Mouse (Mus musculus) spleen, adult 2 months (tissue): ENCODE measurements at regions not wholly inside any gene's neighbourhood (a gene's known extent, or its start where the extent isn't known, plus 50 kb on each side); places are given as distances from the start of the nearest gene placed in this dataset.

Experiments used
- DNase-seq, 2 experiments: peaks; one replicate each; pipeline versions ENCODE4 v3.0.0 to v3.0.0-alpha.2; 2012 to 2021; ENCODE audit warnings: low spot score in 2 of 2, low read depth in 1 of 2
- H3K27ac ChIP-seq: fragments of 200-500 bp; 2 replicates; pipeline ENCODE4 v1.5.1; 2012; ENCODE audit warnings: low read length, inconsistent platforms; ENCODE audit not compliant: insufficient read depth
- H3K27me3 ChIP-seq: fragments of 200-500 bp; 2 replicates; pipeline ENCODE4 v1.6.1; 2012; ENCODE audit warnings: mild to moderate bottlenecking, moderate library complexity, low read length, inconsistent platforms; ENCODE audit not compliant: control insufficient read depth, insufficient read depth
- H3K36me3 ChIP-seq: fragments of 200-500 bp; 2 replicates; pipeline ENCODE4 v1.6.1; 2012; ENCODE audit warnings: mild to moderate bottlenecking, low read length, inconsistent platforms; ENCODE audit not compliant: control insufficient read depth, insufficient read depth
- H3K4me1 ChIP-seq: fragments of 200-500 bp; 2 replicates; pipeline ENCODE4 v1.6.1; 2011; ENCODE audit warnings: inconsistent platforms; ENCODE audit not compliant: control insufficient read depth, insufficient read depth, insufficient read length
- H3K4me3 ChIP-seq: fragments of 200-500 bp; 2 replicates; pipeline ENCODE4 v1.5.1; 2011; ENCODE audit warnings: mild to moderate bottlenecking, inconsistent platforms; ENCODE audit not compliant: insufficient read depth, insufficient read length; ENCODE audit errors: extremely low read depth
- CTCF ChIP-seq: fragments of 200-500 bp; IDR thresholded peaks from 2 replicates; pipeline ENCODE4 v1.5.1; 2011; ENCODE audit warnings: mild to moderate bottlenecking, inconsistent platforms; ENCODE audit not compliant: insufficient read depth, insufficient read length, insufficient replicate concordance; ENCODE audit errors: extremely low read depth
- POLR2A ChIP-seq: fragments of 200-500 bp; IDR thresholded peaks from 2 replicates; pipeline ENCODE4 v1.6.1; 2011; ENCODE audit warnings: low read depth, low read length, inconsistent platforms
- WGBS: fragments of 180-500 bp; shearing (Covaris S2); methylation state at CpG from one replicate; pipeline ENCODE4 v1.1.7; 2018; 5-methylcytosine and 5-hydroxymethylcytosine counted together

DNA sequence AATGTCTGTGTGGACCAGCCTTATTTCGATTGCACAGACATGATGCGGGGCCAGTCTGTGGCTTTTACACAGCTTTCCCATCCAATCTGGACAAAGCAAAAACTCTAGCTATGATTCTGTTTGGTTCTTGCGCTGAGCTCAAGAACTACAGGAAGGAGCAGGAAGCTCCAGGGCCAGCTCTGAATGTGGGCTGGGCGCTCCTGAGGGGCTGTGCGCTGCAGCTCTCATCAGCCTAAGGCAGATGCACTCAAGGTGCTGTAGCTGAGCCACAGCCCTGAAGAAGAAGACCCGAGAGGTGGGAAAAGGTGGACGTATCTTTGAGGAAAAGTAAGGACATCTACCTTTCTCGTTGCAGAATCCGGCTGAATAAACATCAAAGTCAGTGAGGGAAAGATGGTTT lies 278.2 kb upstream of the Nrsn1 start:
- WGBS, result 93% methylated on average over 9 of the region's 9 CpGs
- no peak overlapping the region for H3K4me3 ChIP-seq
- no peaks in the 10 kb centered on the region for H3K27me3 ChIP-seq
- no peak for DNase-seq
- no peaks in the 10 kb centered on the region for H3K36me3 ChIP-seq
- H3K4me1 ChIP-seq, result no peaks in the 10 kb centered on the region
- TF ChIP-seq POLR2A, result no peak
- no peak for TF ChIP-seq CTCF
- no peak overlapping the region for H3K27ac ChIP-seq

DNA sequence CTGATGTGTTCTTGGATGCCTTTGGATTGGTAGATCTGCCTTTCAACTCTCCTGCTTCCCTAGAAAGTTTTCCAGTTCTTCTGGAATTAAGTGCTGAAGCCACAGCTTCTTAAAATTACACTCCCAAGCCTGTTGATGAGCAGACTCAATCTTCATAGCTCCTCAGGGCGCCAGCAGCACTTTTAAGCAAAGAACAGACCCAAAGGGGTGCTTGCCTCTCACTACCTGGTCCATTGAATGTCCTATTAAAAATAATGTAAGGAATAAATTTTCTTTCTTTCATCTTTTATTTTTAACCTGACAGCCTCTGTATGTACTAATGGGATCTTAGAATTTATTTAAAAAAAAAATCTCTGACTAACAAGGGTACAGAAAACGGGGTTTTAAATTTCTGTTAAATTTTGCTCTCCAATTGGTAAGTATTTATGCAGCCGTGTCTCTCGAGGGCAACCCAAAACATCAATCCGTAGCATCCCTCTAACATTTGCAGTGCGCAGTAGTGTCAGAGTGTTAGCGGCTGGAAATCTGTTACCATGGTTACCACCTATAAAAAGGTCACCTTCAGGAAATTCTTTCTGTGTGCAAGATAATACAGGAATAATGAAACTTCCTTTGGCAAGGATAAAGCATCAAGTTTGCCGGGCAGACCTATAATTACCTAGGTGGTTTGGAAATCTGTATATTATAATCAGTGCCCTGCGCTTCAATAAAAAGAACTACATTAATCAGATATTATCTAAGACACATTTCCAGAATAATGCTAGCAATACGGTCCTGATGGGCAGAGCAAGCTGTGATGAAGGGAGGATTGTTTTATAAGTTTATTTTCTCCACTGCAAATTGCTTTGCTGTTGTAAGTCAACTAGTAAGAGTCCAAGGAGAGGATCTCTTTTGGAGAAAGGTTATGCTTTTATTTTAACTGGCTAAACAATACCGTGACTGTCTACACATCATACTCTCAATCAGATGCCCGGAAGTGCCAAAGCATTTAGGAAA lies 277.1 kb upstream of the Nrsn1 start:
- Histone ChIP-seq H3K27me3 (no peaks in the 10 kb centered on the region), H3K36me3 (no peaks in the 10 kb centered on the region), H3K4me3 (no peak overlapping the region), H3K27ac (no peak overlapping the region), H3K4me1 (no peaks in the 10 kb centered on the region)
- TF ChIP-seq CTCF (no peak), POLR2A (no peak)
- 83% methylated on average over 12 of the region's 12 CpGs for WGBS
- DNase-seq, result no peak

DNA sequence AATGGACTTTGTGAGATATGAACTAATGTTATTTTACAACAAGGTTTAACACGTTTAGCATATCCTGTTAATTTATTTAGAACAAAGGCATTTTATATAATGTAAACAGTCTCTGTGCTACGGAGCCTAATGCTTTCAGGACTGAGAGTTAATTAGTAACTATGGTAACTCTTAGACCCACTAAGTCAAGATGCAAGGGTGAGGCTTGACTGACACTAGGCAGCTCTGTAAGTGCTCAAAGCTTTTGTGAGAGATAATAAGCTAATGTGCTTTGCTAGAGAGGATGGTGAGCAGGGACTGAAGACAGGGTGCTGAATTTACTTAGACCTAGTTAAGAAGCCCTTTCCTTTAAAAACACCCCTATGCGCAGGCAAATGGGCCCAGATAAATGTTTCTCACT lies 253.8 kb upstream of the Nrsn1 start:
- H3K27me3 ChIP-seq, result no peaks in the 10 kb centered on the region
- no peaks in the 10 kb centered on the region for H3K36me3 ChIP-seq
- TF ChIP-seq POLR2A (no peak), CTCF (no peak)
- WGBS, result 82% methylated on average over 3 of the region's 3 CpGs
- H3K4me3 ChIP-seq, result no peak overlapping the region
- H3K4me1 ChIP-seq, result no peaks in the 10 kb centered on the region
- no peak for DNase-seq
- H3K27ac ChIP-seq, result no peak overlapping the region

DNA sequence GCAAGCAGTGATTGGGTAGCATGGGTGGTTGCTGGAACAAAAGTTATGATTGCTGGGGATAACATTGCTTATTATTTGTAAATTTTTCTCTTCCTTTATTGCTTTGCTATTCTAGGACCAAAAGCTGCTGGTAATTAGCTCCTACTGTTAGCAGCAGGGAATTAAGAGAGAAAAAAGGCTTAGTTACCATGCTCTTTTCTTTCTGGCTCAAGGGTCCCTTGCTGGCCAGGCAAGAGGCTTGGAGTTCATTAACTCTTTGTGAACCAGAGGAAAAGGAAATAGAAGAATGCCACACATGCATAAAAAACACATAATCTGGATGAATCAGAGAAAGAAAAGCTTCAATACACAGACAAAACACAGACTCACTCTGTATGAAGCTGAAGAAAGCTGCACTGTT lies 237.1 kb upstream of the Nrsn1 start:
- Histone ChIP-seq H3K27me3 (no peaks in the 10 kb centered on the region), H3K27ac (no peak overlapping the region), H3K36me3 (no peaks in the 10 kb centered on the region), H3K4me3 (no peak overlapping the region), H3K4me1 (no peaks in the 10 kb centered on the region)
- no peak for DNase-seq
- TF ChIP-seq CTCF (no peak), POLR2A (no peak)

DNA sequence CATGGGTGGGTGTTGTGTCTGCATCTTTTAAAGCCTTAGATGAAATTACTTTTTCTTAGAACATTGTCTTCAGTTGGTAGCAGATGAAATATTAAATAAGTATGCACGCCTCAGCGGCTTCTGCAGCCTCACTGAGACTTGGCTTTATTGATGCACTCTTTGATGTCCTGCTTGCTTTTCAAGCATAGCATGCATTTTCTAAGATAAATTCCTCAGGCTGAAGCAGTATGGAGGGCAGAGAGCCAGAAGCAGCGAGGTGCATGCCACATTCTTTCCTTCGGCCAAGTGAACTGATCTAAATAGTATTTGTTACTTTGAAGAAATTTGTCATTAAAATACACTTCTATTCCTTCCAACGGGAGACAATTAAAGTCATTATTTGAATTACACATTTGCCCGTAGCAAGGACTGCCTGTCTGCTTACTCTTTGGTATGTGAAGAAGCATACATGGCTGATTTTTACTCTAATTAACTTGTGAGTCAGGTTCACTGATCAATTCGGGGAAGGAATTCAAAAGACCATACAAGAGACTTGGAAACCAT lies 224.3 kb upstream of the Nrsn1 start:
- TF ChIP-seq POLR2A, result no peak
- TF ChIP-seq CTCF, result no peak
- Histone ChIP-seq H3K36me3 (no peaks in the 10 kb centered on the region), H3K4me1 (no peaks in the 10 kb centered on the region), H3K27me3 (no peaks in the 10 kb centered on the region), H3K27ac (no peak overlapping the region), H3K4me3 (no peak overlapping the region)
- 85% methylated on average over 7 of the region's 7 CpGs for WGBS
- DNase-seq, result no peak

DNA sequence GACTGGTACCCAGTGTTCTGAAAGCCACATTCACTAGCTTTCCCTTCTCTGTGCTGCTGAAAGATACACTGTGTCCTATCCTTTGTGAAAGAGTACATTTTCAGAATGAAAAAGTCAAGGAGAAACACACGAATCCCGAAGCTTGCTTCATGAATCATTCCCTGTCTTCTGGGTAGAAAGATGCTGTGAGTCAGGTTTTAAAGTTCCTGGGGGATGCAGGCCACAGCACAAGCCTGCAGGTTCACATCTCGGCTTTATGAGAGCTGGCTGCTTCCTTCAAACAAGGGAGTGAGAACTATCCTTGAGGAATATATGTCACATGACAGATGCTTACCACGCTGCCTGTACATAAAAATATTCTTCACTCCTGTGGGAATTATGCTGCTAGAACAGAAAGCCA lies 219.7 kb upstream of the Nrsn1 start:
- WGBS, result 84% methylated on average over 4 of the region's 4 CpGs
- Histone ChIP-seq H3K27ac (no peak overlapping the region), H3K27me3 (no peaks in the 10 kb centered on the region), H3K4me3 (no peak overlapping the region), H3K36me3 (no peaks in the 10 kb centered on the region), H3K4me1 (no peaks in the 10 kb centered on the region)
- DNase-seq, result no peak
- TF ChIP-seq CTCF (no peak), POLR2A (no peak)

DNA sequence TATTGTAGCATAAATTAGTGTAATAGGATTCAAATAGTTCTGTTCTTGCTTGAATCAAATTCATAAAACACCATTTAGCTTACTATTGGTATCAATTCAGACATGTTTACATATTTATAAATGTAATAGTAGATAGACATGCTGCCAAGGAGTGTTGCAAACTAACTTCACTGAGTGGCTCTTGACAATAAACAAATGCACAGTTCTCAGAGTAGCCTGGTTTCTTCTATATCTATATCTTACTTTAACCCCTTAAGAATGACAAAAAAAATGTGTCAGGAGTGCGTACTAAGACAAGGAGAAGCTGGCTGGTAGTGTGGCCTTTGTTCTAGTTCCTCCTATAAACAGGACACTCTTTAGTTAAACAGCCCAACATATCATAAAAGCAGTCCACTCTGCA lies 213.0 kb upstream of the Nrsn1 start:
- TF ChIP-seq CTCF (no peak), POLR2A (no peak)
- no peaks in the 10 kb centered on the region for H3K36me3 ChIP-seq
- H3K27me3 ChIP-seq, result no peaks in the 10 kb centered on the region
- no peak overlapping the region for H3K27ac ChIP-seq
- DNase-seq, result no peak
- 81% methylated on average over 1 of the region's 1 CpGs for WGBS
- H3K4me1 ChIP-seq, result no peaks in the 10 kb centered on the region
- H3K4me3 ChIP-seq, result no peak overlapping the region
